Mouse (Mus musculus) liver, embryonic 16.5 days (tissue): ENCODE results near the gene Per1. TPM values are rescaled to one million over a fixed set of nuclear protein-coding genes. Genes with fewer than 3 reads are reported as not detected.

ENCODE experiments used
- ATAC-seq: fragments of 200-750 bp; cut with Nextera tagmentation; 2 replicates; pipeline ENCODE4 v1.8.0; 2017; ENCODE audit warnings: low read depth, mild to moderate bottlenecking, moderate number of reproducible peaks, moderate library complexity
- H3K27ac ChIP-seq: fragments of 300-500 bp; sonication (generic); 2 replicates; pipeline ENCODE4 v1.5.1; 2014; ENCODE audit warnings: mild to moderate bottlenecking, low read length
- H3K27me3 ChIP-seq: fragments of 300-500 bp; sonication (generic); 2 replicates; pipeline ENCODE4 v1.6.1; 2014; ENCODE audit warnings: low read depth, low read length, mixed read lengths; ENCODE audit not compliant: control insufficient read depth, insufficient read depth
- H3K36me3 ChIP-seq: fragments of 300-500 bp; sonication (generic); 2 replicates; pipeline ENCODE4 v1.6.1; 2014; ENCODE audit warnings: mild to moderate bottlenecking; ENCODE audit not compliant: control insufficient read depth, insufficient read depth
- H3K4me1 ChIP-seq: fragments of 300-500 bp; sonication (generic); 2 replicates; pipeline ENCODE4 v1.6.1; 2014; ENCODE audit warnings: low read depth, low read length, mixed read lengths; ENCODE audit not compliant: control insufficient read depth
- H3K4me2 ChIP-seq: fragments of 300-500 bp; sonication (generic); 2 replicates; pipeline ENCODE4 v1.6.1; 2014; ENCODE audit warnings: low read depth, low read length, mixed read lengths
- H3K4me3 ChIP-seq: fragments of 300-500 bp; sonication (generic); 2 replicates; pipeline ENCODE4 v1.5.1; 2014; ENCODE audit warnings: low read depth, mild to moderate bottlenecking, low read length
- H3K9ac ChIP-seq: fragments of 300-500 bp; sonication (generic); 2 replicates; pipeline ENCODE4 v1.6.1; 2014; ENCODE audit warnings: low read depth, low read length
- H3K9me3 ChIP-seq: fragments of 300-500 bp; sonication (generic); replicated peaks from 2 replicates; pipeline ENCODE4 v1.6.1; 2016; ENCODE audit warnings: low read length; ENCODE audit not compliant: control insufficient read depth
- WGBS: fragments of 180-500 bp; shearing (Covaris S2); extraction: QIAGEN DNeasy Blood & Tissue Kit; methylation state at CpG from one replicate; pipeline ENCODE4 v1.1.7; 2014; ENCODE audit not compliant: insufficient replicate concordance; 5-methylcytosine and 5-hydroxymethylcytosine counted together
- polyA plus RNA-seq: library from polyadenylated mRNA; unstranded; fragments of >200 nt; fragmentation: Nextera tagmentation; extraction: Ambion mirVana; gene quantifications from 2 replicates; pipeline ENCODE4 v1.2.1, GENCODE M21; 2015

The Per1 gene
- polyA plus RNA-seq, 1 experiment from 2014 or later, result 8.5 TPM

- H3K27me3 ChIP-seq, result 0 out of 2 replicates have a peak, but pooled peaks cover 2% of the 10 kb centered on the region
- H3K9ac ChIP-seq, result no peak overlapping the region
- no peak for ATAC-seq
- H3K36me3 ChIP-seq, result no peaks in the 10 kb centered on the region
- no peak overlapping the region for H3K4me3 ChIP-seq
- H3K4me1 ChIP-seq, result no peaks in the 10 kb centered on the region
- WGBS, result 66% methylated on average over 5 of the region's 5 CpGs
- no peak overlapping the region for H3K27ac ChIP-seq
- H3K4me2 ChIP-seq, result no peak overlapping the region
- H3K9me3 ChIP-seq, result no peaks in the 10 kb centered on the region
Observed at GRCm38 (mm10) chr11:69148451-69148960, 53.5 kb downstream of the Per1 start.

DNA sequence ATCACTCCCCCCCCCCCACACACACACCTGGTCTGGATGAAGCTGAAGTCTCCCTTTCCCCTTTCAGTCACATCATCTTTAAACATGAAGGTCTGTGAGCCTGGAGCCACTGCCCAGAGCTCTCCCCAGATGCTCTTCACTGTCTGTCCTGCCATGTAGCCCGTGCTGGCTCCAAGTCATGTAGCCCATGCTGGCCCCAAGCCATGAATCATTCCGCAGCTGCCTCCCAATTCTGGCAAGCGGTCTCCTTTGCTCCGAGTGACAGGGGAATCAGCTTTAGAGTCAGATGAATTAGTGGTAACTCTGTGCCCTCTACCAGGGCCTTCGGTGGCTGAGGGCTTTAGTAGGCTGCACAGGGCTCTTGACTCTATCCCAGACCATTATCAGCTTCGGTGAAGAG lies 54.7 kb downstream of the Per1 start:
- H3K4me1 ChIP-seq, result no peaks in the 10 kb centered on the region
- H3K4me3 ChIP-seq, result no peak overlapping the region
- no peak overlapping the region for H3K27ac ChIP-seq
- no peak for ATAC-seq
- H3K36me3 ChIP-seq, result no peaks in the 10 kb centered on the region
- H3K4me2 ChIP-seq, result no peak overlapping the region
- WGBS, result 67% methylated on average over 6 of the region's 6 CpGs
- no peaks in the 10 kb centered on the region for H3K9me3 ChIP-seq
- H3K9ac ChIP-seq, result no peak overlapping the region
- H3K27me3 ChIP-seq, result 0 out of 2 replicates have a peak, but pooled peaks cover 2% of the 10 kb centered on the region

DNA sequence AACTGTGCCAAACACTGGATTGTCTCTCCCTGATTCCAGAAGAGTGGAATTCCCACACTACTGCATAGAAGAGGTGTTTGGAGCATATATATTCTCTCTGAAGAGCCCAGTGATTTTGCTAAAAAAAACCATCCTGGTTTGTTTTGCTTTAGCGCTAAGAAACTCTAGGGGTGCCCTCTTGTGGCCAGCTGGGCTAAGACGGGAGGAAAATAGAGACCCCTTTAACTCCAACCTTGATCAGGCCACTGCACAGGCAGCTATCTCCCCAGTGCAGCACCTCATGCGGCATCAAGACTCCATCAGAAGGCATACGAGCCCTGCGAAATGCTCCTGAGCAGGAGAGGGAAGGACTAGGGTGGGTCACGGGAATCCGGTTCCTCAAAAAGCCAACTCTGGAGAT lies 55.4 kb downstream of the Per1 start:
- WGBS, result 3% methylated on average over 7 of the region's 7 CpGs
- no peak for ATAC-seq
- no peak overlapping the region for H3K4me3 ChIP-seq
- no peak overlapping the region for H3K9ac ChIP-seq
- H3K9me3 ChIP-seq, result no peaks in the 10 kb centered on the region
- no peak overlapping the region for H3K27ac ChIP-seq
- 0 out of 2 replicates have a peak, but pooled peaks cover 2% of the 10 kb centered on the region for H3K27me3 ChIP-seq
- H3K36me3 ChIP-seq, result no peaks in the 10 kb centered on the region
- no peaks in the 10 kb centered on the region; the same call in 1 of the 2 replicates for H3K4me1 ChIP-seq
- H3K4me2 ChIP-seq, result 0 out of 2 replicates have a peak overlapping the region, but pooled peaks have one; percentile 0

DNA sequence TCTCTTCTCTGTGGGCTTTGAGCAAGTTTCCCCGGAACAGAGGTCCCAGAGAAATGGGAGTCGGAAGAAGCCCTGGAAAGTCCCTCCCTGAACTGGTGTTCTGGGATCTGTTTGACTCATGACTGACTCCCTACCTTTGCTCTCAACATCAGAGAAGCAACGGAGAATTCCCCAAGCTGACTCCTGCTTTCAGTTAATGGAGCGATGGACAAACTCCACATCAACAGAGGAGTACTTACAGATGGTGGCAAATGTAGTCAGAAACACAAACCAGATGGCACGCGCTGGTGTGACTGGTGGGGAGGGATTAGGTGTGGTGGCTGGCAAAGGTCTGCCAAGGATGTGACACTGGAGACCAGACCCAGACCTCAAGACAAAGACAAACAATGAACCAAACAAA lies 56.0 kb downstream of the Per1 start:
- Histone ChIP-seq H3K27ac (no peak overlapping the region), H3K4me3 (no peak overlapping the region), H3K9ac (no peak overlapping the region), H3K4me2 (0 out of 2 replicates have a peak overlapping the region, but pooled peaks have one; percentile 0), H3K9me3 (no peaks in the 10 kb centered on the region), H3K4me1 (no peaks in the 10 kb centered on the region; the same call in 1 of the 2 replicates), H3K27me3 (0 out of 2 replicates have a peak, but pooled peaks cover 2% of the 10 kb centered on the region), H3K36me3 (no peaks in the 10 kb centered on the region)
- ATAC-seq, result no peak
- 63% methylated on average over 6 of the region's 6 CpGs for WGBS

- Histone ChIP-seq H3K9me3 (no peaks in the 10 kb centered on the region), H3K4me1 (no peaks in the 10 kb centered on the region; the same call in 1 of the 2 replicates), H3K4me3 (no peak overlapping the region), H3K27me3 (peaks cover 17% of the 10 kb centered on the region), H3K4me2 (no peak overlapping the region), H3K27ac (no peak overlapping the region), H3K9ac (no peak overlapping the region), H3K36me3 (no peaks in the 10 kb centered on the region)
- no peak for ATAC-seq
- 58% methylated on average over 8 of the region's 8 CpGs for WGBS
Observed at GRCm38 (mm10) chr11:69153831-69154230, 58.8 kb downstream of the Per1 start.

- WGBS, result 4% methylated on average over 1 of the region's 1 CpGs
- Histone ChIP-seq H3K9ac (no peak overlapping the region), H3K9me3 (no peaks in the 10 kb centered on the region), H3K36me3 (no peaks in the 10 kb centered on the region), H3K27me3 (peaks cover 17% of the 10 kb centered on the region), H3K4me3 (no peak overlapping the region), H3K4me2 (no peak overlapping the region), H3K27ac (no peak overlapping the region), H3K4me1 (no peaks in the 10 kb centered on the region; the same call in 1 of the 2 replicates)
- no peak for ATAC-seq
Observed at GRCm38 (mm10) chr11:69155351-69155750, 60.3 kb downstream of the Per1 start.

DNA sequence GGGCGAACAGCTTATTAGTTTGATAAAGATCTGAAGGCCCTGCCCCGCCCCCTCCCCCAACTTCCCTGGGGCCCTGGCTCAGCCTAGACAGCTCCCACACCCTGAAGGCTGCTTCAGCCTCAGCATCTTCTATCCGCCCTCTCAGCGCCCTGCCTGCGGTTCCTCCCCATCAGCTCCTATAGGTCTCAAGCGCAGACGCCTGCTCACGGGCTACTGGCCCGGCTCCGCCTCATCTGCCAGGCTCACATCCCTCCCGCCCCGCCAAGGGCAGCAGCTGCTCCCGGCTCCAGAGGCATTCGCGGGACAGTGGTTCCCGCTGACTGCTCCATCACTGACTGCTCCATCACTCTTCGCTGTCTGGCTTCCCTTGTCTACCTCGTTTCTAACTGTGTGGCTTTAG lies 61.8 kb downstream of the Per1 start, which contains the start of gene Alox12b:
TSS of gene Alox12b (plus strand) at position 190 of the 400 bp plus-strand sequence.
- no peak within 1 kb of the TSS for H3K4me2 ChIP-seq
- H3K9me3 ChIP-seq, result no peaks in the 10 kb centered on the region
- H3K4me1 ChIP-seq, result no peaks in the 10 kb centered on the region; the same call in 1 of the 2 replicates
- ATAC-seq, result no peak
- 6% methylated on average over 18 of the region's 18 CpGs for WGBS
- no peaks in the 10 kb centered on the region for H3K36me3 ChIP-seq
- peaks cover 15% of the 10 kb centered on the region for H3K27me3 ChIP-seq
- no peak within 1 kb of the TSS for H3K4me3 ChIP-seq
- H3K27ac ChIP-seq, result no peak within 1 kb of the TSS
- H3K9ac ChIP-seq, result no peak within 1 kb of the TSS

Other genes with a start within 250 kb of the Per1 start
- 36.9 and 38.6 TPM in 2 replicates for gene Ndel1, start 223.4 kb upstream of the Per1 start, polyA plus RNA-seq
- gene Rnf222, start 206.7 kb upstream of the Per1 start, polyA plus RNA-seq, result 0.04 and 0.14 TPM in 2 replicates
- gene Rpl26, start 193.6 kb upstream of the Per1 start, polyA plus RNA-seq, result 457 and 528 TPM in 2 replicates
- not detected in 2 replicates for gene Odf4, start 168.1 kb upstream of the Per1 start, polyA plus RNA-seq
- 1.7 and 2.0 TPM in 2 replicates for gene Arhgef15, start 137.7 kb upstream of the Per1 start, polyA plus RNA-seq
- gene Slc25a35, start 127.1 kb upstream of the Per1 start, polyA plus RNA-seq, result 0.37 and 0.80 TPM in 2 replicates
- 16.3 and 19.3 TPM in 2 replicates for gene Rangrf, start 120.0 kb upstream of the Per1 start, polyA plus RNA-seq
- 13.7 and 15.4 TPM in 2 replicates for gene Pfas, start 86.8 kb upstream of the Per1 start, polyA plus RNA-seq
- 17.2 and 23.0 TPM in 2 replicates for gene Ctc1, start 79.3 kb upstream of the Per1 start, polyA plus RNA-seq
- gene Aurkb, start 49.6 kb upstream of the Per1 start, polyA plus RNA-seq, result 101 and 107 TPM in 2 replicates
- 3.1 and 3.6 TPM in 2 replicates for gene Borcs6, start 35.5 kb upstream of the Per1 start, polyA plus RNA-seq
- 20.2 and 21.7 TPM in 2 replicates for gene Tmem107, start 24.4 kb upstream of the Per1 start, polyA plus RNA-seq
- 16.4 and 25.4 TPM in 2 replicates for gene Vamp2, start 6.7 kb upstream of the Per1 start, polyA plus RNA-seq
- 0.06 and 0.07 TPM in 2 replicates for gene Hes7, start 25.2 kb downstream of the Per1 start, polyA plus RNA-seq
- gene 9130213A22Rik, start 27.4 kb downstream of the Per1 start, polyA plus RNA-seq, result 0.07 TPM in 1 of 2 replicates, not detected in the other
- 0.09 and 0.39 TPM in 2 replicates for gene Aloxe3, start 30.7 kb downstream of the Per1 start, polyA plus RNA-seq
- not detected in 2 replicates for gene Alox12b, start 61.8 kb downstream of the Per1 start, polyA plus RNA-seq
- gene Alox8, start 102.6 kb downstream of the Per1 start, polyA plus RNA-seq, result 0.08 TPM in 1 of 2 replicates, not detected in the other
- gene Gucy2e, start 141.8 kb downstream of the Per1 start, polyA plus RNA-seq, result not detected in 2 replicates
- gene Cntrob, start 228.6 kb downstream of the Per1 start, polyA plus RNA-seq, result 6.0 and 7.2 TPM in 2 replicates
- gene Trappc1, start 228.8 kb downstream of the Per1 start, polyA plus RNA-seq, result 69.3 and 75.8 TPM in 2 replicates
- gene Kcnab3, start 231.0 kb downstream of the Per1 start, polyA plus RNA-seq, result 0.05 and 0.12 TPM in 2 replicates
- 0.62 and 0.74 TPM in 2 replicates for gene Rnf227, start 245.2 kb downstream of the Per1 start, polyA plus RNA-seq